Comparison of ENCODE assay signal across 1 mouse cellular context in genomic region chr11:3914109-3914840, GRCm38 (mm10).
A peak's percentile ranks its signal among the peaks of the same experiment; 100 is the strongest.
TF ChIP-seq lines count a peak whose summit lies in the region.

Gene Slc35e4, minus strand, starts transcription at chr11:3914664.

TF ChIP-seq in CH12.LX, 34 proteins besides CTCF, POLR2A, EP300 and RAD21 (continued from another document):
- TF ChIP-seq USF1 (IDR thresholded peaks at IDR 0.05; ENCODE audit: low read depth, low read length) (peak; percentile 37), TCF12 (IDR thresholded peaks at IDR 0.05; ENCODE audit: low read depth, low read length) (0 out of 2 replicates have a peak, but pooled peaks have one; percentile 43), BHLHE40 (IDR thresholded peaks at IDR 0.05; ENCODE audit: low read depth, low read length) (no peak), MXI1 (IDR thresholded peaks at IDR 0.05; ENCODE audit: low read depth, low read length) (peak; percentile 52; the same call in 1 of the 2 replicates), MAX (IDR thresholded peaks at IDR 0.05; ENCODE audit: low read length) (peak; percentile 95), ZMIZ1 (IDR thresholded peaks at IDR 0.05; ENCODE audit: low read depth, low read length) (no peak), USF2 (conservative IDR thresholded peaks at IDR 0.05; ENCODE audit: low read depth, low read length) (peak; percentile 60), NELFE (IDR thresholded peaks at IDR 0.05; ENCODE audit: low read depth, low read length) (peak; percentile 66), ZKSCAN1 (IDR thresholded peaks at IDR 0.05; ENCODE audit: borderline replicate concordance, low read depth, low read length) (no peak), JUND (conservative IDR thresholded peaks at IDR 0.05; ENCODE audit: low read depth, low read length) (no peak), SMC3 (IDR thresholded peaks at IDR 0.05; ENCODE audit: low read depth, low read length) (peak; percentile 72), NRF1 (IDR thresholded peaks at IDR 0.05; ENCODE audit: low read depth, low read length) (0 out of 2 replicates have a peak, but pooled peaks have one; percentile 18), GABPA (IDR thresholded peaks at IDR 0.05; ENCODE audit: insufficient replicate concordance, low read depth, low read length) (no peak)
